Mouse (Mus musculus): ENCODE measurements at regions not wholly inside any gene's neighbourhood (a gene's known extent, or its start where the extent isn't known, plus 50 kb on each side); places are given as distances from the start of the nearest gene placed in this dataset.
A peak's percentile ranks its signal among the peaks of the same experiment; 100 is the strongest.
"Not testable (repeated sequence)": the region's sequence is repeated elsewhere in the genome, so short reads cannot be mapped to it uniquely, and the experiment has no call there.

- no peak for DNase-seq
These were observed 78.9 kb downstream of the Smgc start for GRCm38 (mm10) chr15:91916946-91917345.

DNA sequence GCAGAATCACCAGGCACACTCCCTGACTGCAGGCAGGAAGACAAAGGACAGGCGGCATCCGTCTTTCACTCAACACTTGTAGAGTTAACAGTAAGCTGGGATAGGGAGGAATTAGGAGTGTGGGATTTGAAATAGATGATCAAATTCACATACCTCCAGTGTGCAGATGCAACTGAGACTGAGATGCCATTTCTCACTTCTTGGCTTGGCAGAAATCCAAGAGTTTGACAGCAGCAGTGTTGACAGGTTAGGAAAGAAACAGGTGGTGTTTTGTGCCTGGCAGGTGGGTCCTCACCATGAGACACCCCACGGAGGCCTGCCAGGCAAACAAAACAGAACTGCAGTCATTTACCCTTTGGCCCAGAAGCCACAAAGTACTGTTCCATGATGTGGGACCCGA, 79.8 kb downstream of the Smgc start:
- no peak for DNase-seq

DNA sequence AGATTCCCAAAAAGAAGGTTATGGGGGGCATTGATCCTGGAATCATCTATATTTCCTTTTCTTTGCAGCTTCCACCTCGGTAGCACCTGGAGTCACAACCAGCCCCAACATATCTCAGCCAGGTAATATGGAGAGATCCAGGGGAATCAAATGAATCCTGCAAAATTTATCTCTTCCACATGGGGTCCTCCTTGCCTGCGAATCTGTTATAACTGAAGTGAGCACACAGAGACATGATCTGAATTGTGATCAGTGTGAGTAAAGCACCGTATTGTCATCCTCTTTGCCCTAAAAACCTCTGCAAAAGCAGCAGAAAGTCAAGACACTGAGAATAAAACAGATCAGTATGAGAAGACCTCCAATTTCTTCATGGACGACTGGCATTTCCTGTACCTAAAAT, 86.5 kb downstream of the Smgc start:
- no peak for DNase-seq

DNA sequence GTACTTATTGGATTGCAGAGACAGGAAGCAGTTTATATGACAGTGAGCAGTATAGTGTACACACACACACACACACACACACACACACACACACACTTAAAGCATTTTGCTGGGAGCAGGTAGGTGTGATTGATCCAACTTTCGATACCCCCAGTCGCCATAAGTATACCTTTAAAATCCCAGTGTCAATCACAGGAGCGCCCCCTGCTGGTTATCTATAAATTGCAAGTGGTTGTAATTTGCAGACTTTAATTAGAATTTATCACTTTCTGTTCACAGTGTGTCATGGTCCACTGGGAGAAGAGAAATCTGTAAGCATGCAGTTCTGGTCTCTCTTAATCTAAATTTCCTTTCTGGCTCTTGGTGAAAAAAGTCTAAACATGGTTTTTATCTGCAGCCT, 89.4 kb downstream of the Smgc start:
- DNase-seq, result peak in 1 of 2 experiments; percentile 7

GRCm38 (mm10) chr15:91928511-91928910, 90.4 kb downstream of the Smgc start:
- DNase-seq, result no peak

DNA sequence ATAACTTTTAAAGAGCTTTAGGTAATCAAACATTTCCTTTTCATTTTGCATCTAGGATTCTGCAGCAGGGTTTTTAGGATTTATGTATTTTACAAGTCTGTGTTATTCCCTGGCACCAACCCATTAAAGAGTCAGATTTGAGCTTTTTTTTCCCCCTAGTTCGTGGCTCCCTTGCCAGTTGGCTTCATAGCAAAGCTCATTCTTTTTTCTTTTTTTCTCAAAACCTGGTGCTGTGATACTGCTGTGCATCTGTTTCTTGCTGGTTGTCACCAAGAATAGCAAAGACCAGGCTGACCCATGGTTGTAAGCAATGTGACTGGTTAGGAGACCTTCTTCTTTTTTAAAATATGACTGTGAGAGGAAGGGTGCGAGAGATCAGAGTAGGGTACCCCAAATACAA, 93.7 kb upstream of the Cntn1 start:
- no peak for DNase-seq

- DNase-seq, result no peak
These were observed 85.8 kb upstream of the Cntn1 start for GRCm38 (mm10) chr15:91965172-91965571.

DNA sequence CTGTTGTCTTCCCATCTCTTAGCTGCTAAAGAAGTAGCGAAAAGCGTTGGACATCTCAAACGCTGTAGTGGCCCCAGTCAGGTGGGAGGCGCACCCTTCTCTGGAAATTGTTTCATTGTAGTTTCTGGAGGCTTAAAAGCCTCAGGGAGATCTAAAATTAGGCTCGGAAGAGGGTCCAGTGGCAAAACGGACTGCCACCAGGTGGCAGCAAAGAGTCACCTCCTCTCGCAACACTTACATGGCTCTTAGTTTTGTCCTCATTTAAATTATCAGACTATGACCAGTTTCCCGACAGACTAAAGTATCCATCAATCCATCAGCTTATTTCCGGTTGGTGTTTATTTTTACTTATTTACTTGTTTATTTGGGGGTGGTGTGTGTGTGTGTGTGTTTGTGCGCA, 81.6 kb upstream of the Cntn1 start:
- peak in 1 of 2 experiments; percentile 7 for DNase-seq

DNA sequence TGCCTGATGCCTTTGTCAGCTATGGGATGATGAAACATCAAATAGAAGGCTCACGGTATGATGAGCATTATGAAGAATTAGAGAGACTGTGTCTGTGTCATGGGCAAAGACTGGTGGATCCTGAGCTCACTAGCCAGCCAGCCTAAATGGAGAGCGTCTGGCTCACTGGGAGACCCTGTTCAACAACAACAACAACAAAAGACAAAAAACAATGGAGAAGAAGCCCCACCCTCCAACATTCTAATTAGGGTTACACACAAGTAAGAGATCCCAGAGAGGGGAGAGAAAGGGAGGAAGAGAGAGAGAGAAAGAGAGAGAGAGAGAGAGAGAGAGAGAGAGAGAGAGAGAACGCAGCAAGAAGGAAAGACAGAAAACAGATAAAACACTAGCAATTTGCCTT, 79.6 kb upstream of the Cntn1 start:
- DNase-seq, result no peak

DNA sequence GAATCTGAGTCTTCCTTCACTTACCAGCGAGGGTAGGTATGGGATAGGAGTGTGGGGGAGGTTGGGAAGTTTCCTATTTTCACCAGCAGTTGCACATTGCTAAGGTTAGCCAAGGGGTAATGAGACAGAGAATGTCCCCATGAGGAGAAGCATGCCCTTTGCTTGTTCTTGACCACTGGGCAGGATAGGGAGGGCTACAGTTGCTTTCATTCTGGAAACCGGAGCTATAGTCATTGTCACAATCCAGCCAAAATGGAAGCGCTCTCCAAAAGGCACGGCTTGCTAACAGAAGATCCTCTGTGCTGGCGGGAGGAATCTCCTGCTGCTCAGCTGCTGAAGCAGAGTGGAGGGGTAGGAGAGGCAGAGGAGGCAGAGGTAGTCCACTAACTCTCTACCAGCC, 79.1 kb upstream of the Cntn1 start:
- DNase-seq, result no peak

DNA sequence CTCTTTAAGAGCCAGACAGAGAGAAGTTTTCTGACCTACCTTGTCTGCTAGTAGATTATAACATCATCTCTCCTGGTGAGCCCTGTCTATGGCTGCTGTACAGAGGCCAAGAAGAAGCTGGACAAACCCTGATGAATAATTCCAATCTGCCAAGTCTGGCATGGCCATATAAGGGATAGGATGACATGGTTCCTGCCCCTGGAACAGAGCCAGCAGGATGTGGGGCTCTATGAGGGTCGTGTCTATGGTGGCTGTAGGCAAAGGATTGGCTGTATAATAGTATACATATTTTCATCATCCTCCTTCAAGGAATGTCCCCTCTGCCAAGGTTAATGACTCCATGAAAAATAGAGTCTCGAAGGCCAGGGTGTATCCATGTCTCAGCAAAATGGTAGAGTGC, 75.4 kb upstream of the Cntn1 start:
- DNase-seq, result no peak

DNA sequence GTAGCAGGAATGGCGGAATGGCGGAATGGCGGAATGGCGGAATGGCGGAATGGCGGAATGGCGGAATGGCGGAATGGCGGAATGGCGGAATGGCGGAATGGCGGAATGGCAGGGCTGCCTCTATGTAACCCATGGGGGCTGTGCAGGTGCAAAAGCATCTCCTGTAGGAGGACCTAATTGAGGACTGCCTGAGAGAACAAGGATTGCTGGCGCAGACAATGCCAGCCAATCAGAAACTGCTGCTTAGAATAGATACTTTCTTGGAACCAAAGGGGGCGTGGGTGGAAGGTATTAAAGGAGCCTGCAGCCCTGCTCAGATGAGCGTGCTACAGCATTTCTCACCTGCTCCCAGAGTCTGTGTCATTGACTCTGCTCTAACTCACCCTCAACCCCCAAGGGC, 67.8 kb upstream of the Cntn1 start:
- DNase-seq, result not testable (repeated sequence)

GRCm38 (mm10) chr15:92000086-92000485, 50.9 kb upstream of the Cntn1 start:
- DNase-seq, result no peak

Measured in lung, adult 18-20 months (tissue).